Mouse (Mus musculus) midbrain, embryonic 16.5 days (tissue): ENCODE measurements at regions not wholly inside any gene's neighbourhood (a gene's known extent, or its start where the extent isn't known, plus 50 kb on each side); places are given as distances from the start of the nearest gene placed in this dataset.

Source experiments
- ATAC-seq: fragments of 200-750 bp; cut with Nextera tagmentation; 2 replicates; pipeline ENCODE4 v1.8.0; 2017; ENCODE audit warnings: moderate TSS enrichment
- H3K27ac ChIP-seq: fragments of 300-500 bp; sonication (generic); 2 replicates; pipeline ENCODE4 v1.5.1; 2014; ENCODE audit warnings: mild to moderate bottlenecking, low read length, mixed read lengths
- H3K27me3 ChIP-seq: fragments of 300-500 bp; sonication (generic); 2 replicates; pipeline ENCODE4 v1.6.1; 2014; ENCODE audit warnings: low read depth, low read length, mixed read lengths; ENCODE audit not compliant: control insufficient read depth, insufficient read depth
- H3K36me3 ChIP-seq: fragments of 300-500 bp; sonication (generic); 2 replicates; pipeline ENCODE4 v1.6.1; 2014; ENCODE audit warnings: mild to moderate bottlenecking, low read length, moderate library complexity, mixed read lengths; ENCODE audit not compliant: control insufficient read depth, insufficient read depth
- H3K4me1 ChIP-seq: fragments of 300-500 bp; sonication (generic); 2 replicates; pipeline ENCODE4 v1.6.1; 2014; ENCODE audit warnings: mild to moderate bottlenecking, low read length, mixed read lengths; ENCODE audit not compliant: control insufficient read depth, insufficient read depth
- H3K4me2 ChIP-seq: fragments of 300-500 bp; sonication (generic); 2 replicates; pipeline ENCODE4 v1.6.1; 2014; ENCODE audit warnings: mild to moderate bottlenecking, low read length, mixed read lengths
- H3K4me3 ChIP-seq: fragments of 300-500 bp; sonication (generic); 2 replicates; pipeline ENCODE4 v1.5.1; 2014; ENCODE audit warnings: low read depth, mild to moderate bottlenecking, low read length, moderate library complexity, mixed read lengths
- H3K9ac ChIP-seq: fragments of 300-500 bp; sonication (generic); 2 replicates; pipeline ENCODE4 v1.6.1; 2014; ENCODE audit warnings: low read depth, low read length, mixed read lengths
- H3K9me3 ChIP-seq: fragments of 300-500 bp; sonication (generic); replicated peaks from 2 replicates; pipeline ENCODE4 v1.6.1; 2014; ENCODE audit warnings: mild to moderate bottlenecking, low read length, mixed read lengths; ENCODE audit not compliant: control insufficient read depth, poor library complexity, severe bottlenecking
- WGBS: fragments of 180-500 bp; shearing (Covaris S2); extraction: QIAGEN DNeasy Blood & Tissue Kit; methylation state at CpG from one replicate; pipeline ENCODE4 v1.1.7; 2014; 5-methylcytosine and 5-hydroxymethylcytosine counted together

- Histone ChIP-seq H3K9ac (no peak overlapping the region), H3K4me2 (no peak overlapping the region), H3K36me3 (no peaks in the 10 kb centered on the region), H3K4me3 (no peak overlapping the region), H3K27ac (no peak overlapping the region), H3K27me3 (no peaks in the 10 kb centered on the region), H3K4me1 (peaks cover 5% of the 10 kb centered on the region; the same call in 1 of the 2 replicates), H3K9me3 (no peaks in the 10 kb centered on the region)
- 40% methylated on average over 5 of the region's 5 CpGs for WGBS
- no peak for ATAC-seq
Measured at GRCm38 (mm10) chr10:92516886-92517285, 205.3 kb downstream of the Nedd1 start.

GRCm38 (mm10) chr10:92511769-92512168, 210.5 kb downstream of the Nedd1 start:
- no peaks in the 10 kb centered on the region for H3K36me3 ChIP-seq
- H3K4me3 ChIP-seq = no peak overlapping the region
- no peaks in the 10 kb centered on the region for H3K9me3 ChIP-seq
- peaks cover 3% of the 10 kb centered on the region; the same call in 1 of the 2 replicates for H3K4me1 ChIP-seq
- H3K27me3 ChIP-seq = no peaks in the 10 kb centered on the region
- no peak overlapping the region for H3K9ac ChIP-seq
- no peak overlapping the region for H3K27ac ChIP-seq
- ATAC-seq = no peak
- 74% methylated on average over 7 of the region's 7 CpGs for WGBS
- no peak overlapping the region for H3K4me2 ChIP-seq

- no peak overlapping the region for H3K27ac ChIP-seq
- H3K9ac ChIP-seq = no peak overlapping the region
- no peaks in the 10 kb centered on the region for H3K27me3 ChIP-seq
- no peak overlapping the region for H3K4me3 ChIP-seq
- no peaks in the 10 kb centered on the region for H3K36me3 ChIP-seq
- 85% methylated on average over 2 of the region's 2 CpGs for WGBS
- no peak for ATAC-seq
- no peak overlapping the region for H3K4me2 ChIP-seq
- H3K9me3 ChIP-seq = no peaks in the 10 kb centered on the region
- H3K4me1 ChIP-seq = no peaks in the 10 kb centered on the region
Measured at GRCm38 (mm10) chr10:92510677-92511076, 211.5 kb downstream of the Nedd1 start.

- no peaks in the 10 kb centered on the region for H3K36me3 ChIP-seq
- no peaks in the 10 kb centered on the region for H3K27me3 ChIP-seq
- no peak for ATAC-seq
- 97% methylated on average over 1 of the region's 1 CpGs for whole genome bisulfite sequencing
- H3K4me2 ChIP-seq = no peak overlapping the region
- H3K27ac ChIP-seq = no peak overlapping the region
- H3K4me1 ChIP-seq = no peaks in the 10 kb centered on the region
- no peaks in the 10 kb centered on the region for H3K9me3 ChIP-seq
- no peak overlapping the region for H3K4me3 ChIP-seq
- H3K9ac ChIP-seq = no peak overlapping the region
Measured at GRCm38 (mm10) chr10:92504271-92504670, 217.9 kb downstream of the Nedd1 start.

- H3K9me3 ChIP-seq = peaks cover 10% of the 10 kb centered on the region; the same call in 1 of the 2 replicates
- no peaks in the 10 kb centered on the region for H3K27me3 ChIP-seq
- no peaks in the 10 kb centered on the region for H3K36me3 ChIP-seq
- no peak overlapping the region for H3K9ac ChIP-seq
- H3K4me2 ChIP-seq = no peak overlapping the region
- H3K4me1 ChIP-seq = no peaks in the 10 kb centered on the region
- WGBS = 67% methylated on average over 1 of the region's 1 CpGs
- H3K4me3 ChIP-seq = no peak overlapping the region
- H3K27ac ChIP-seq = no peak overlapping the region
- no peak for ATAC-seq
Measured at GRCm38 (mm10) chr10:92483592-92483991, 238.6 kb downstream of the Nedd1 start.

GRCm38 (mm10) chr10:92473282-92473681, 248.9 kb downstream of the Nedd1 start:
- no peak overlapping the region for H3K4me2 ChIP-seq
- H3K27me3 ChIP-seq = no peaks in the 10 kb centered on the region
- no peak overlapping the region for H3K9ac ChIP-seq
- H3K9me3 ChIP-seq = peaks cover 3% of the 10 kb centered on the region; the same call in 1 of the 2 replicates
- H3K4me1 ChIP-seq = no peaks in the 10 kb centered on the region
- 47% methylated on average over 3 of the region's 3 CpGs for WGBS
- no peak overlapping the region for H3K4me3 ChIP-seq
- H3K36me3 ChIP-seq = no peaks in the 10 kb centered on the region
- ATAC-seq = no peak
- H3K27ac ChIP-seq = no peak overlapping the region

GRCm38 (mm10) chr10:92471111-92471510, 251.1 kb downstream of the Nedd1 start:
- Histone ChIP-seq H3K4me2 (no peak overlapping the region), H3K36me3 (no peaks in the 10 kb centered on the region), H3K4me3 (no peak overlapping the region), H3K4me1 (no peaks in the 10 kb centered on the region), H3K27ac (no peak overlapping the region), H3K9me3 (peaks cover 3% of the 10 kb centered on the region; the same call in 1 of the 2 replicates), H3K9ac (no peak overlapping the region), H3K27me3 (no peaks in the 10 kb centered on the region)
- 96% methylated on average over 1 of the region's 1 CpGs for WGBS
- no peak for ATAC-seq

GRCm38 (mm10) chr10:92455195-92455594, 267.0 kb downstream of the Nedd1 start:
- H3K4me3 ChIP-seq = no peak overlapping the region
- WGBS = 91% methylated on average over 1 of the region's 1 CpGs
- no peaks in the 10 kb centered on the region for H3K36me3 ChIP-seq
- no peaks in the 10 kb centered on the region for H3K4me1 ChIP-seq
- H3K9me3 ChIP-seq = no peaks in the 10 kb centered on the region
- no peak overlapping the region for H3K4me2 ChIP-seq
- H3K27ac ChIP-seq = no peak overlapping the region
- no peak for ATAC-seq
- no peak overlapping the region for H3K9ac ChIP-seq
- H3K27me3 ChIP-seq = no peaks in the 10 kb centered on the region

- Histone ChIP-seq H3K9me3 (no peaks in the 10 kb centered on the region), H3K9ac (no peak overlapping the region), H3K27ac (no peak overlapping the region), H3K27me3 (no peaks in the 10 kb centered on the region), H3K4me1 (no peaks in the 10 kb centered on the region), H3K4me2 (no peak overlapping the region), H3K4me3 (no peak overlapping the region), H3K36me3 (no peaks in the 10 kb centered on the region)
- WGBS = 78% methylated on average over 5 of the region's 5 CpGs
- ATAC-seq = no peak
Measured at GRCm38 (mm10) chr10:92453550-92453949, 268.7 kb downstream of the Nedd1 start.
